ENCODE assay signal across 19 mouse cellular contexts in genomic region chr12:80307556-80307955, GRCm38 (mm10). TPM values are rescaled to one million over a fixed set of nuclear protein-coding genes. Genes with fewer than 3 reads are reported as not detected.
DNase-seq lines count a peak whose midpoint lies in the region; ATAC-seq lines count a peak whose summit lies in the region.
"Had no signal": no experiment of that assay in that cellular context is flagged by ENCODE, and none has a peak within 500 bp of the region (broad histone marks: within the 10 kb centered on the region; RNA-seq: fewer than 3 reads in every experiment).

No protein-coding gene starts in this region.

- no peaks in the 10 kb centered on the region; the same call in 1 of the 2 replicates for H3K4me1 ChIP-seq in intestine, embryonic 14.5 days (replicated peaks; ENCODE audit: control insufficient read depth, insufficient read depth, low read length)
- no peaks in the 10 kb centered on the region; the same call in 1 of the 2 replicates for H3K4me1 ChIP-seq in intestine, embryonic 16.5 days (ENCODE audit: control insufficient read depth, insufficient read depth, low read length)
- peaks cover 3% of the 10 kb centered on the region; the same call in 1 of the 2 replicates for H3K4me1 ChIP-seq in embryonic facial prominence, embryonic 13.5 days
- H3K4me1 ChIP-seq: embryonic facial prominence, embryonic 12.5 days; forebrain, embryonic 13.5 days; forebrain, embryonic 15.5 days had no signal

- ATAC-seq in intestine, embryonic 14.5 days (replicated peaks; ENCODE audit: low FRiP score, low TSS enrichment, low read depth), result peak; percentile 58; the same call in 1 of the 2 replicates
- no peak for ATAC-seq in intestine, embryonic 16.5 days
- no peak for ATAC-seq in embryonic facial prominence, embryonic 13.5 days (ENCODE audit: insufficient number of reproducible peaks, insufficient read depth, low FRiP score, low TSS enrichment, low read depth)
- ATAC-seq: activated CD4-positive, CD25-positive, alpha-beta regulatory T cell, adult 4 months; forebrain, embryonic 13.5 days; forebrain, embryonic 15.5 days; forebrain, postnatal 0 days; Patski had no signal

- H3K9me3 ChIP-seq in intestine, embryonic 14.5 days (ENCODE audit: control insufficient read depth, low read length), result 0 out of 2 replicates have a peak, but pooled peaks cover 5% of the 10 kb centered on the region
- no peaks in the 10 kb centered on the region for H3K9me3 ChIP-seq in intestine, embryonic 16.5 days (ENCODE audit: control insufficient read depth, low read length)
- H3K9me3 ChIP-seq in embryonic facial prominence, embryonic 13.5 days, result no peaks in the 10 kb centered on the region
- H3K9me3 ChIP-seq: embryonic facial prominence, embryonic 12.5 days had no signal

- H3K9ac ChIP-seq in intestine, embryonic 14.5 days (ENCODE audit: low read length), result no peak overlapping the region
- no peak overlapping the region for H3K9ac ChIP-seq in intestine, embryonic 16.5 days (ENCODE audit: low read depth, low read length)
- H3K9ac ChIP-seq in embryonic facial prominence, embryonic 13.5 days, result no peak overlapping the region
- H3K9ac ChIP-seq: embryonic facial prominence, embryonic 12.5 days; forebrain, embryonic 13.5 days; forebrain, embryonic 15.5 days; forebrain, postnatal 0 days had no signal

- H3K4me3 ChIP-seq in intestine, embryonic 14.5 days (ENCODE audit: low read depth, low read length), result no peak overlapping the region
- no peak overlapping the region for H3K4me3 ChIP-seq in intestine, embryonic 16.5 days (ENCODE audit: low read length)
- no peak overlapping the region for H3K4me3 ChIP-seq in embryonic facial prominence, embryonic 13.5 days
- H3K4me3 ChIP-seq: embryonic facial prominence, embryonic 12.5 days; forebrain, embryonic 13.5 days; forebrain, embryonic 15.5 days had no signal

- 32% methylated on average over 3 of the region's 3 CpGs for WGBS in intestine, embryonic 14.5 days
- 58% methylated on average over 3 of the region's 3 CpGs for WGBS in intestine, embryonic 16.5 days
- 24% methylated on average over 3 of the region's 3 CpGs for WGBS in embryonic facial prominence, embryonic 13.5 days

- H3K27me3 ChIP-seq in intestine, embryonic 14.5 days (replicated peaks; ENCODE audit: control insufficient read depth, insufficient read depth, low read length), result no peaks in the 10 kb centered on the region
- H3K27me3 ChIP-seq in intestine, embryonic 16.5 days (replicated peaks; ENCODE audit: control insufficient read depth, insufficient read depth, low read length), result no peaks in the 10 kb centered on the region
- H3K27me3 ChIP-seq in embryonic facial prominence, embryonic 13.5 days, result no peaks in the 10 kb centered on the region
- H3K27me3 ChIP-seq: embryonic facial prominence, embryonic 12.5 days; forebrain, embryonic 13.5 days; forebrain, embryonic 15.5 days; Patski had no signal

- H3K36me3 ChIP-seq in intestine, embryonic 14.5 days (ENCODE audit: control insufficient read depth, insufficient read depth, low read length), result no peaks in the 10 kb centered on the region
- no peaks in the 10 kb centered on the region for H3K36me3 ChIP-seq in intestine, embryonic 16.5 days (ENCODE audit: control insufficient read depth, insufficient read depth, low read length)
- no peaks in the 10 kb centered on the region for H3K36me3 ChIP-seq in embryonic facial prominence, embryonic 13.5 days
- H3K36me3 ChIP-seq: embryonic facial prominence, embryonic 12.5 days; forebrain, embryonic 15.5 days had no signal

- H3K27ac ChIP-seq in intestine, embryonic 14.5 days (ENCODE audit: low read depth), result no peak overlapping the region
- H3K27ac ChIP-seq in intestine, embryonic 16.5 days (ENCODE audit: low read length), result no peak overlapping the region
- H3K27ac ChIP-seq in embryonic facial prominence, embryonic 13.5 days, result peak overlapping the region; percentile 55
- H3K27ac ChIP-seq: embryonic facial prominence, embryonic 12.5 days; forebrain, embryonic 13.5 days; forebrain, embryonic 15.5 days had no signal

- no peak overlapping the region for H3K4me2 ChIP-seq in intestine, embryonic 14.5 days (ENCODE audit: low read length)
- no peak overlapping the region for H3K4me2 ChIP-seq in intestine, embryonic 16.5 days (ENCODE audit: low read depth, low read length)
- H3K4me2 ChIP-seq in embryonic facial prominence, embryonic 13.5 days, result no peak overlapping the region
- H3K4me2 ChIP-seq: embryonic facial prominence, embryonic 12.5 days; forebrain, embryonic 13.5 days; forebrain, embryonic 15.5 days had no signal

- DNase-seq in intestine, embryonic 14.5 days (ENCODE audit: low spot score), result no peak
- DNase-seq in gastrocnemius, postnatal 25 days, result no peak
- no peak for DNase-seq in kidney, adult 8-10 months
- DNase-seq: adrenal gland, adult 8-10 months; adrenal gland, postnatal 14 days; adrenal gland, postnatal 36 days; cerebellum, adult 11-12 months; cerebellum, adult 2 months; cerebellum, adult 9-10 months; cerebellum, postnatal 10 days; cerebellum, postnatal 25 days; forebrain, postnatal 0 days had no signal

RNA-seq across cellular contexts. Expression of gene Actn1, which starts 47.4 kb away (rescaled TPM):
- 66.0 and 68.6 TPM in 2 replicates for polyA plus RNA-seq in intestine, embryonic 14.5 days (2014; fragmentation: Nextera tagmentation; extraction: Ambion mirVana)
- polyA plus RNA-seq in intestine, embryonic 16.5 days (2015; fragmentation: Nextera tagmentation; extraction: Ambion mirVana), result 44.5 and 46.8 TPM in 2 replicates
- polyA plus RNA-seq in embryonic facial prominence, embryonic 13.5 days (2015; fragmentation: Nextera tagmentation; extraction: Ambion mirVana), result 37.5 and 39.4 TPM in 2 replicates
- 10 to 100 TPM; 10.2 to 15.5 TPM for total RNA-seq in gastrocnemius, postnatal 25 days (2021)
